Mouse (Mus musculus) thymus, adult 2 months (tissue): ENCODE measurements at regions not wholly inside any gene's neighbourhood (a gene's known extent, or its start where the extent isn't known, plus 50 kb on each side); places are given as distances from the start of the nearest gene placed in this dataset.

Source experiments
- DNase-seq: peaks from one replicate; pipeline ENCODE4 v3.0.0; 2021
- H3K27ac ChIP-seq: fragments of 200-500 bp; 2 replicates; pipeline ENCODE4 v1.5.1; 2012; ENCODE audit warnings: low read length, control low read depth; ENCODE audit not compliant: control insufficient read depth, insufficient read depth
- H3K27me3 ChIP-seq: fragments of 200-500 bp; 2 replicates; pipeline ENCODE4 v1.6.1; 2012; ENCODE audit warnings: mild to moderate bottlenecking, low read length, moderate library complexity, mixed read lengths; ENCODE audit not compliant: control insufficient read depth, insufficient read depth
- H3K36me3 ChIP-seq: fragments of 200-500 bp; 2 replicates; pipeline ENCODE4 v1.6.1; 2012; ENCODE audit warnings: mild to moderate bottlenecking, low read length, moderate library complexity; ENCODE audit not compliant: control insufficient read depth, insufficient read depth
- H3K4me1 ChIP-seq: fragments of 200-500 bp; replicated peaks from 2 replicates; pipeline ENCODE4 v1.6.1; 2012; ENCODE audit warnings: low read length; ENCODE audit not compliant: control insufficient read depth, insufficient read depth
- H3K4me3 ChIP-seq: fragments of 200-500 bp; 2 replicates; pipeline ENCODE4 v1.5.1; 2012; ENCODE audit warnings: mild to moderate bottlenecking, low read length, control low read depth, moderate library complexity; ENCODE audit not compliant: control insufficient read depth, insufficient read depth
- CTCF ChIP-seq: fragments of 200-500 bp; IDR thresholded peaks from 2 replicates; pipeline ENCODE4 v1.5.1; 2012; ENCODE audit warnings: mild to moderate bottlenecking, control low read depth, low read length, moderate library complexity, borderline replicate concordance; ENCODE audit not compliant: control insufficient read depth, poor library complexity, insufficient read depth; ENCODE audit errors: extremely low read depth
- POLR2A ChIP-seq: fragments of 200-500 bp; IDR thresholded peaks from 2 replicates; pipeline ENCODE4 v1.6.1; 2012; ENCODE audit warnings: mild to moderate bottlenecking, low read length, control low read depth, moderate library complexity; ENCODE audit not compliant: control insufficient read depth, poor library complexity, insufficient read depth; ENCODE audit errors: extremely low read depth
- whole genome bisulfite sequencing: fragments of 180-500 bp; shearing (Covaris S2); methylation state at CpG from one replicate; pipeline ENCODE4 v1.1.7; 2018; 5-methylcytosine and 5-hydroxymethylcytosine counted together

DNA sequence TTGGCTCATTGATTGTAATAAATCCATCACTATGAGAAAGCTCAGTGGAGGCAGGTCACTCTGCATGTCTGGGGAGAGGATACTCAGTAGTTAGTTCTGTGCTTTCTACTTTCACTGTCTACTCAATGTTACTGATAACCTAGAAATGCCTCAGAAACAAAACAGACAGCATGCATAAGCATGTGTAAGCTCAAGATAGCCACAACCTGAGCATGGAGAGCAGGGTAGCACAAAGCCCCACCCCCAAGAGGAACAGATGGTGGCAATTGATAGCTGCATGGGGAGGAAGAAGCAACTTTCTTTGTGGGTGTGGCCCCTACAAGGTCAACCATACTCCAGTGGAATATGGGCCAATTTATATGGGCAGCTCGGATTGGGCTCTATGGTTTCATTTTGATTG is 711.9 kb downstream of the Pdcd6ip start:
- Histone ChIP-seq H3K36me3 (no peaks in the 10 kb centered on the region), H3K4me1 (no peaks in the 10 kb centered on the region), H3K27me3 (no peaks in the 10 kb centered on the region), H3K27ac (no peak overlapping the region), H3K4me3 (no peak overlapping the region)
- no peak for TF ChIP-seq CTCF
- TF ChIP-seq POLR2A: no peak
- WGBS: 66% methylated on average over 1 of the region's 1 CpGs
- no peak for DNase-seq

DNA sequence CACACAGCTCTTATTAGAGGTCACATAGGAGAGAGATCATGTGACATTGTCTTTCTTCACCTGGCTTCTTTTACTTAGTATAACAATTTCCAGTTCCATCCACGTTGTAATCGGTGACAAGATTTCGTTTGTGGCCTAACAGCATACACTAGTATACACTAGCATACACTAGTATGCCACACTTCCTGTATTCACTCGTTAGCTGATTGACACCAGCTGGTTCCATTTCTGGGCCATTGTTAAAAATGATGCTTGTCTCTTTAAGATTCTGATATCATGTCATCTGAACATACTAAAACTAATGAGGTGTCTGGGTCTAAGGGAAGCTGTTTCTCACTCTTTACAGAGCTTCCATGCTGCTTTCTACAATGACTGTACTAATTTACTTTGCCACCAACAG is 713.3 kb downstream of the Pdcd6ip start:
- 83% methylated on average over 4 of the region's 4 CpGs for WGBS
- Histone ChIP-seq H3K36me3 (no peaks in the 10 kb centered on the region), H3K4me1 (no peaks in the 10 kb centered on the region), H3K27me3 (no peaks in the 10 kb centered on the region), H3K27ac (no peak overlapping the region), H3K4me3 (no peak overlapping the region)
- TF ChIP-seq CTCF (no peak), POLR2A (no peak)
- DNase-seq: no peak

- H3K4me1 ChIP-seq: no peaks in the 10 kb centered on the region
- no peak overlapping the region for H3K4me3 ChIP-seq
- no peak overlapping the region for H3K27ac ChIP-seq
- WGBS: 83% methylated on average over 2 of the region's 2 CpGs
- H3K36me3 ChIP-seq: no peaks in the 10 kb centered on the region
- no peak for DNase-seq
- no peaks in the 10 kb centered on the region for H3K27me3 ChIP-seq
- TF ChIP-seq POLR2A: no peak
- no peak for TF ChIP-seq CTCF
Measured at GRCm38 (mm10) chr9:112993627-112994026, 714.4 kb downstream of the Pdcd6ip start.

DNA sequence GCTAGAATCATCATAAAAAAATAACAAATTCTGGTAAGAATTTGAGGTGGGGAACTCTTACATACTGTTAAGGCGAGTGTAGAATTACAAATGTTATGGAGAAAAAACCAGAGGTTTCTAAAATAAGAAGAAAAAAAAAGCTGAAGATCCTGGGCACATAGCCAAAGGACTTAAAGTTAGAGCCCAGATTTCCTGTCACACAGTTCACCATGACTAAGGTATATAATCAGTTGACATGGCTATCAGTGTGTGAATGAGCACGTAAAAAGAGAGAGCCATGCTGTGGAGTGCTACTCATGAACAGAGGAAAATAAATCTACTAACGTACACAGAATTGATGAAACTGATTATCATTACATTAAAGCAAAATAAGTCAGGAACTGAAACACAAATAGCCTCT is 715.1 kb downstream of the Pdcd6ip start:
- H3K4me3 ChIP-seq: no peak overlapping the region
- 15% methylated on average over 3 of the region's 3 CpGs for WGBS
- no peaks in the 10 kb centered on the region for H3K4me1 ChIP-seq
- H3K27ac ChIP-seq: no peak overlapping the region
- no peak for TF ChIP-seq POLR2A
- DNase-seq: no peak
- no peaks in the 10 kb centered on the region for H3K27me3 ChIP-seq
- no peaks in the 10 kb centered on the region for H3K36me3 ChIP-seq

- no peak for DNase-seq
- H3K27ac ChIP-seq: no peak overlapping the region
- H3K4me1 ChIP-seq: no peaks in the 10 kb centered on the region
- H3K27me3 ChIP-seq: no peaks in the 10 kb centered on the region
- H3K36me3 ChIP-seq: no peaks in the 10 kb centered on the region
- WGBS: 93% methylated on average over 6 of the region's 6 CpGs
- H3K4me3 ChIP-seq: no peak overlapping the region
- no peak for TF ChIP-seq CTCF
- TF ChIP-seq POLR2A: no peak
Measured at GRCm38 (mm10) chr9:112983353-112983752, 724.7 kb downstream of the Pdcd6ip start.

DNA sequence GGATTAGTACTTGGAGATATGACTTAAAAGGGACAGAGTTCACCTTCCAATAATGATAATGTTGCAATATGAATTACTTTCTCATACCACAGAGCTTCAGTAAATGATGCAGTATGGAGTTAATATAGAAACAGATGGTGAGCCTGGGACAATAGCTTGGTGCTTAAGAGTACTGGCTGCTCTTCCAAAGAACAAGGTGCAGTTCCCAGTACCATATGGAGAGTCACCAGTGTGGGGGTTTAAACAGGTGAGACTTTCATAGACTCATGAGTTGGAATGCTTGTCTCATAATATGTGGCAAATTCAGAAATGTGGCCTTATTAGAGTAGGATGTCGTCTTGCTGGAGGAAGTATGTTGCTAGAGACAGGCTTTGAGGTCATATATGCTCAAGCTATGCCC is 715.8 kb upstream of the Arpp21 start:
- 73% methylated on average over 1 of the region's 1 CpGs for WGBS
- Histone ChIP-seq H3K27ac (no peak overlapping the region), H3K4me1 (no peaks in the 10 kb centered on the region), H3K36me3 (no peaks in the 10 kb centered on the region), H3K4me3 (no peak overlapping the region), H3K27me3 (no peaks in the 10 kb centered on the region)
- DNase-seq: no peak
- TF ChIP-seq CTCF (no peak), POLR2A (no peak)

GRCm38 (mm10) chr9:112950056-112950455 is 714.3 kb upstream of the Arpp21 start:
- no peaks in the 10 kb centered on the region for H3K4me1 ChIP-seq
- no peak overlapping the region for H3K27ac ChIP-seq
- 74% methylated on average over 2 of the region's 2 CpGs for WGBS
- no peaks in the 10 kb centered on the region for H3K27me3 ChIP-seq
- no peak for TF ChIP-seq CTCF
- no peak for TF ChIP-seq POLR2A
- no peak for DNase-seq
- H3K36me3 ChIP-seq: no peaks in the 10 kb centered on the region
- no peak overlapping the region for H3K4me3 ChIP-seq

DNA sequence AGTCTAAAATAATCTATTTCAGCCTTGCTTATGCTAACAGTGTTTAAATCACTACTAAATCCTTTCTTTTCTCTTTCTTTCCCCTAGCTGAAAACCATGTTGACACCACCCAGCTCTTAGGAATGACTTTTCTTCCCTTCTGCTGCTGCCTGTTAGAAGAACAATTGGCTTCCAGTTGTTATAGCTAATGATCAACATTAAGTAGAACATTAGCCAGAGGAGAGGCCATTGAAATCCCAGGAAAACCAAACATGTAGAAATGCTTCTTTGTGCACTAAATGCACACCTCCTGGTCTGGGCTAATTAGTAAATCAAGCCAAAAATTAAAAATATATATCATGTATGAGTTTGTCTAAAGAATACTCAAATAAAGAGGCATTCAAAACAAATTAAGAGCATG is 703.0 kb upstream of the Arpp21 start:
- no peaks in the 10 kb centered on the region for H3K27me3 ChIP-seq
- no peak overlapping the region for H3K4me3 ChIP-seq
- no peaks in the 10 kb centered on the region for H3K4me1 ChIP-seq

More for the DNA sequence above, 703.0 kb upstream of the Arpp21 start:
- no peak overlapping the region for H3K27ac ChIP-seq
- TF ChIP-seq POLR2A: no peak
- no peak for TF ChIP-seq CTCF
- no peaks in the 10 kb centered on the region for H3K36me3 ChIP-seq
- no peak for DNase-seq
